Mouse (Mus musculus): ENCODE measurements at regions not wholly inside any gene's neighbourhood (a gene's known extent, or its start where the extent isn't known, plus 50 kb on each side); places are given as distances from the start of the nearest gene placed in this dataset.
"Not testable (repeated sequence)": the region's sequence is repeated elsewhere in the genome, so short reads cannot be mapped to it uniquely, and the experiment has no call there.

DNA sequence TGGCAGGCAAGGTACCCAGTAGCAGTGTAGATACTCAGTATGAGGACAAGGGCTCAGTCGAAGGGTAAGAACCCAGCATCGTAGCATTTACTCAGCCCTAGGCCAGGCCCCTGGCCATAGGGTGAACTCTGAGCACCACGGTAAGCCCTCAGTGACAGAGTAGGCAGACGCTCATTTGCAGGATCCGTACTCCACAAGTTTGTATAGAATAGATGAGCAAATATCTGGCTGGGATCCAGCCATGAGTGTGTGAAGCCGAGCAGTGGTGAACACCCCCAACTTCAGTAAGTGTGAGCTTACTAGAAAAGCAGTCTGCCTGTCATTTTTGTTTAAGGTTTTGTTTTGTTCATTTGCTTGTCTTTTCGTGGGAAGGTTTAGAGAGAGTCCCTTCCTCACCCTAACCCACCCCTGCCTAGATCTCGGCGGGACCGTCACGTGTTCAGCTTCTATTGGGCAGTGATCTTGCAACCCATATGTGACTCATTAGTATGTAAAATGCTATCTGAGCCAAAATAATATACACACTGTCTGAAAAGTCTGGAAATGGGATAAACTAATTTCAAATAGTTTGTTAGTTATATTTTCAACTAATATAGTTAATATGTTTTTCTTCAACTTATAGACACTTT lies 76.3 kb downstream of the Gm5447 start:
- no peak for DNase-seq (ENCODE audit: low read depth in 3 of 3, low spot score in 3 of 3)
- WGBS (ENCODE audit: insufficient replicate concordance): 72% methylated on average over 11 of the region's 11 CpGs

GRCm38 (mm10) chr13:31051586-31051985 lies 77.6 kb downstream of the Gm5447 start:
- ATAC-seq (ENCODE audit: insufficient read depth); H3K9ac ChIP-seq (replicated peaks): not testable (repeated sequence)
- WGBS (ENCODE audit: insufficient replicate concordance): no CpG with 5 or more reads among the region's 6 CpGs

More for the DNA sequence above, 76.3 kb downstream of the Gm5447 start:
- H3K9me3 ChIP-seq (ENCODE audit: control insufficient read depth, low read length): no peaks in the 10 kb centered on the region
- H3K4me1 ChIP-seq (replicated peaks; ENCODE audit: control insufficient read depth in 2 of 2, insufficient read depth in 2 of 2, low read length in 1 of 2): no peaks in the 10 kb centered on the region
- no peak for ATAC-seq (ENCODE audit: insufficient read depth)
- no peak overlapping the region for H3K9ac ChIP-seq (replicated peaks)
- no peak for TF ChIP-seq EP300 (IDR thresholded peaks at IDR 0.05; ENCODE audit: low read depth)
- no peak for TF ChIP-seq CTCF (IDR thresholded peaks at IDR 0.05; ENCODE audit: low read depth)
- no peak overlapping the region for H3K4me3 ChIP-seq (ENCODE audit: insufficient read depth in 1 of 2, low read depth in 2 of 2, low read length in 2 of 2)
- no peak overlapping the region for H3K4me2 ChIP-seq (ENCODE audit: low read depth)
- H3K27ac ChIP-seq: no peak overlapping the region
- no peaks in the 10 kb centered on the region for H3K36me3 ChIP-seq (replicated peaks; ENCODE audit: control insufficient read depth, insufficient read depth, low read depth)
- H3K27me3 ChIP-seq (ENCODE audit: control insufficient read depth, insufficient read depth, low read length): no peaks in the 10 kb centered on the region

DNA sequence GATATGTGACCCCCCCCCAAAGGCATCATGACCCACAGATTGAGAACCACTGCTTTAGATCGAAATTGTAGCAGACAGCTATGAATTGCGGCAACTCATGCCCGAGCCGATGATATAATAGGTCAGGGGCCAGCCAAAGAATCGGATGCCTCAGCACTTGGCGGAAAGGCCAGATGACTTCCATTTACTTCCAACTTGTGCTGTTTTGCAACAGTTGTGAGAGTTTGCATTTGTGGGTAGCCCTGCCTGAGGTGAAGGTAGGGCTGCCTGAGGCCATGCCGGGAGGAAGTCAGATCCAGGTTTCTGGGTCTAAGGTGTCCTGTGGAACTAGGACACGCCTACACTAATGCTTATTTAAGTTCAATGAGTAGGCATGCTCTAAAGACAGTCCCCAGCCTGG lies 80.4 kb downstream of the Gm5447 start:
- no peak overlapping the region for H3K9ac ChIP-seq (replicated peaks)
- TF ChIP-seq CTCF (IDR thresholded peaks at IDR 0.05; ENCODE audit: low read depth) (no peak), EP300 (IDR thresholded peaks at IDR 0.05; ENCODE audit: low read depth) (no peak)
- WGBS (ENCODE audit: insufficient replicate concordance): 75% methylated on average over 8 of the region's 8 CpGs
- no peaks in the 10 kb centered on the region for H3K4me1 ChIP-seq (replicated peaks; ENCODE audit: control insufficient read depth in 2 of 2, insufficient read depth in 2 of 2, low read length in 1 of 2)
- H3K9me3 ChIP-seq (ENCODE audit: control insufficient read depth, low read length): no peaks in the 10 kb centered on the region
- H3K27me3 ChIP-seq (ENCODE audit: control insufficient read depth, insufficient read depth, low read length): no peaks in the 10 kb centered on the region
- H3K4me2 ChIP-seq (ENCODE audit: low read depth): no peak overlapping the region
- no peak for DNase-seq (ENCODE audit: low read depth in 3 of 3, low spot score in 3 of 3)
- H3K4me3 ChIP-seq (ENCODE audit: insufficient read depth in 1 of 2, low read depth in 2 of 2, low read length in 2 of 2): no peak overlapping the region
- no peak for ATAC-seq (ENCODE audit: insufficient read depth)
- H3K36me3 ChIP-seq (replicated peaks; ENCODE audit: control insufficient read depth, insufficient read depth, low read depth): no peaks in the 10 kb centered on the region
- H3K27ac ChIP-seq: no peak overlapping the region

More at GRCm38 (mm10) chr13:31051586-31051985, 77.6 kb downstream of the Gm5447 start:
- H3K36me3 ChIP-seq (replicated peaks; ENCODE audit: control insufficient read depth, insufficient read depth, low read depth); DNase-seq (ENCODE audit: low read depth in 3 of 3, low spot score in 3 of 3); H3K9me3 ChIP-seq (ENCODE audit: control insufficient read depth, low read length); H3K4me3 ChIP-seq (ENCODE audit: insufficient read depth in 1 of 2, low read depth in 2 of 2, low read length in 2 of 2); H3K27ac ChIP-seq; H3K4me1 ChIP-seq (replicated peaks; ENCODE audit: control insufficient read depth in 2 of 2, insufficient read depth in 2 of 2, low read length in 1 of 2); H3K4me2 ChIP-seq (ENCODE audit: low read depth); H3K27me3 ChIP-seq (ENCODE audit: control insufficient read depth, insufficient read depth, low read length): not testable (repeated sequence)

GRCm38 (mm10) chr13:31055376-31056083 lies 81.5 kb downstream of the Gm5447 start:
- H3K9ac ChIP-seq (replicated peaks): no peak overlapping the region

DNA sequence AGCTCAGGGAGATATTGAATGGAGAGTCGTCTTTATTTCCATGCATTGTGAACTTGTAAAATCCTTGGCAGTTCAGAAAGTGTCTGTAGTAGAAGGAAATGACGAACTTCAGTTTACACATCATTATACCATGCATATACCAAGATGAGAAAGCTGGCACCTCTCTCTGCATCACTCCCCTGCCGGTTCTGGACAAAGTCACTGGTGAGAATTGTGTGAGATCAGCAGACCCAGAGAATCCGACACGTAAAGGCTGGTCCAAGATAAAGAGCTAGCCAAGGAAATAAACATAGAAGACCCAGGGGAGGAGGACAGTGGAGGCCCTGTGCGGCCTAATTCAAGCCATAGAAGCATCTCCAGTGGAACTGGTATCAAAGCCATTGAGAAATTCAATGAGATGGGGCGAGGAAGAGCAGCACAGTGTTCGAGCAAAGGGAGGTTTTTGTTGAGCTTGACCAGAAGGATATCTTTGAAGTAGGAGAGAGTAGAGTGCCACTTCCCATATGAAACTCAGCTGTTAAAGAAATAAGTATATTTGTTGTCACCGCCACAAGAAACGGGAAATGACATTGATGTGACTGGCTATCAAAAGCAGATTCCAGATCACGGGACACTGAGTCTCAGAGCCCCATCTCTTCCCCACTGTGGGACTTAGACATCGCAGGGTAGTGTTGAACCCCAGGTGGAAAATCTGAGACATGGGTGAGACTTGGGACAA lies 82.3 kb downstream of the Gm5447 start:
- H3K27me3 ChIP-seq (ENCODE audit: control insufficient read depth, insufficient read depth, low read length): no peaks in the 10 kb centered on the region
- DNase-seq (ENCODE audit: low read depth in 3 of 3, low spot score in 3 of 3) (no peak), ATAC-seq (ENCODE audit: insufficient read depth) (no peak)
- H3K4me2 ChIP-seq (ENCODE audit: low read depth): no peak overlapping the region
- H3K9ac ChIP-seq (replicated peaks): no peak overlapping the region
- no peak overlapping the region for H3K4me3 ChIP-seq (ENCODE audit: insufficient read depth in 1 of 2, low read depth in 2 of 2, low read length in 2 of 2)
- H3K27ac ChIP-seq: no peak overlapping the region
- TF ChIP-seq EP300 (IDR thresholded peaks at IDR 0.05; ENCODE audit: low read depth): no peak
- no peak for TF ChIP-seq CTCF (IDR thresholded peaks at IDR 0.05; ENCODE audit: low read depth)
- 66% methylated on average over 12 of the region's 12 CpGs for WGBS (ENCODE audit: insufficient replicate concordance)
- H3K9me3 ChIP-seq (ENCODE audit: control insufficient read depth, low read length): no peaks in the 10 kb centered on the region
- no peaks in the 10 kb centered on the region for H3K36me3 ChIP-seq (replicated peaks; ENCODE audit: control insufficient read depth, insufficient read depth, low read depth)
- H3K4me1 ChIP-seq (replicated peaks; ENCODE audit: control insufficient read depth in 2 of 2, insufficient read depth in 2 of 2, low read length in 1 of 2): no peaks in the 10 kb centered on the region

More at GRCm38 (mm10) chr13:31055376-31056083, 81.5 kb downstream of the Gm5447 start:
- Histone ChIP-seq H3K27me3 (ENCODE audit: control insufficient read depth, insufficient read depth, low read length) (no peaks in the 10 kb centered on the region), H3K4me3 (ENCODE audit: insufficient read depth in 1 of 2, low read depth in 2 of 2, low read length in 2 of 2) (no peak overlapping the region), H3K4me1 (replicated peaks; ENCODE audit: control insufficient read depth in 2 of 2, insufficient read depth in 2 of 2, low read length in 1 of 2) (no peaks in the 10 kb centered on the region), H3K27ac (no peak overlapping the region), H3K4me2 (ENCODE audit: low read depth) (no peak overlapping the region), H3K36me3 (replicated peaks; ENCODE audit: control insufficient read depth, insufficient read depth, low read depth) (no peaks in the 10 kb centered on the region), H3K9me3 (ENCODE audit: control insufficient read depth, low read length) (no peaks in the 10 kb centered on the region)
- ATAC-seq (ENCODE audit: insufficient read depth) (no peak), DNase-seq (ENCODE audit: low read depth in 3 of 3, low spot score in 3 of 3) (no peak)
- 64% methylated on average over 5 of the region's 5 CpGs for WGBS (ENCODE audit: insufficient replicate concordance)
- TF ChIP-seq CTCF (IDR thresholded peaks at IDR 0.05; ENCODE audit: low read depth) (no peak), EP300 (IDR thresholded peaks at IDR 0.05; ENCODE audit: low read depth) (no peak)
